Mouse (Mus musculus): Measurements from ENCODE around the gene Sin3b. TPM values are rescaled to one million over a fixed set of nuclear protein-coding genes. Genes with fewer than 3 reads are reported as not detected.
"Not testable (repeated sequence)": the region's sequence is repeated elsewhere in the genome, so short reads cannot be mapped to it uniquely, and the experiment has no call there.

The Sin3b gene
- polyA plus RNA-seq (2016; fragmentation: Nextera tagmentation; extraction: Ambion mirVana), result 149 and 163 TPM in 2 replicates

DNA sequence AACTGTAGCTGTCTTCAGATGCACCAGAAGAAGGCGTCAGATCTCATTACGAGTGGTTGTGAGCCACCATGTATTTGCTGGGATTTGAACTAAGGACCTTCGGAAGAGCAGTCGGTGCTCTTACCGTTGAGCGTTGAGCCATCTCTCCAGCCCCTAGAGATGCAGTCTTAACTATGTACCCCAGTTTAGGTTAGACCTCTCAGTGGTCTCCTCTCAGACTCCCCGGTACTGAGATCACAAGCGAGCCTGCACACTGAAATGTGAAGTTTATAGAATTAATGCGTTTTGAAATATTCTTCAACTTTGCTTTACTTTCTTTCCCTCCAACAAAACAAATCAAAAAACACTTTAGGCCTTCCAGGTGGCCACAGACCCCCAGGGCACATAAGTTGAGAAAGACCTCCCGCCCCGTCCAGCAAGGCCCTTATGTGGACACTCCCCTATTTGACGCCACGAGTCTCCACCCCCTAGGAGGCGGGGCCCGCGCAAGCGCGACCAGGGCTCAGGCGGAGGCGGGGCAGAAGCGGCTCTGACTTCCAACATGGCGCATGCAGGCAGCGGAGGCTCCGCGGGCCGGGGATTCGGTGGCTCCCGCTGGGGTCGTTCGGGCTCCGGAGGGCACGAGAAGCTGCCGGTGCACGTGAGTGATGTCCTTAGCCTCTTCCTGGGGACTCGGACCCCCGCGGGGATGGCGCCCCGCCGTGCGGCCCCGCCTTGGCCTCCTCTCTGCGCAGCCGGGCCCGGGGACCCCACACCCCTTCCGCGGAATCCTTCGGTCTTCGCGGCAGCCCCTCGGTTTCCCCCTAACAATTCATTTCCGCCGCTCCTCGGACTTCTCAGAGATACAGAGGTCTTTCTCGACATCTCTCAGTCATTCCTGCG lies at the start of gene Sin3b:
TSS of gene Sin3b (plus strand) at position 517 of the 882 bp plus-strand sequence.
- Histone ChIP-seq H3K9me3 (replicated peaks) (no peaks in the 10 kb centered on the region), H3K4me2 (replicated peaks) (peak within 1 kb of the TSS; percentile 90), H3K36me3 (peaks cover 30% of the 10 kb centered on the region), H3K27ac (no peak within 1 kb of the TSS), H3K27me3 (no peaks in the 10 kb centered on the region), H3K4me3 (peak within 1 kb of the TSS; percentile 71), H3K4me1 (peaks cover 11% of the 10 kb centered on the region), H3K9ac (peak within 1 kb of the TSS; percentile 87)
- 14% methylated on average over 56 of the region's 56 CpGs for WGBS
- peak; percentile 99 for ATAC-seq (ENCODE audit: low FRiP score)

GRCm38 (mm10) chr8:72674184-72674583 lies 48.9 kb upstream of the Sin3b start:
- Histone ChIP-seq H3K27ac (no peak overlapping the region), H3K4me3 (no peak overlapping the region), H3K4me2 (replicated peaks) (no peak overlapping the region), H3K4me1 (no peaks in the 10 kb centered on the region), H3K9ac (no peak overlapping the region), H3K36me3 (no peaks in the 10 kb centered on the region), H3K9me3 (replicated peaks) (no peaks in the 10 kb centered on the region), H3K27me3 (no peaks in the 10 kb centered on the region)
- no peak for ATAC-seq (ENCODE audit: low FRiP score)
- 84% methylated on average over 2 of the region's 2 CpGs for WGBS

DNA sequence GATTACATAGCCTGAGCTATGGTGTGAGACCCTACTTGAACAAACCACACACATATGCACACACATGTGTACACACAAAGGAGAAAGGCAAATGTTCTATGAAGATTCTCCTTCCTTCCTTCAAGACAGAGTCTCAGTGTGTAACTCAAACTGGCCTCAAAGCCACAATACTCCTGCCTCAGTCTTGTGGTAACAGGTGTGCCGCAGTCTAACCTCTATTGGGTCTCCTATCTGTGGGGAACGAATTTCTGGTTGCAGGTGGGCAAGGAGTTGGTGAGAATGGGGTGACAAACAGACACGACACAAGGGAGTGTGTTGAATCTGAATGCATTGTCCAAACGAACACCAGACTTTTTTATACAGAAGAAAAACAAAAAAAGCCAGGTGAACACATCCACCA lies 46.6 kb upstream of the Sin3b start:
- Histone ChIP-seq H3K9ac (no peak overlapping the region), H3K4me1 (no peaks in the 10 kb centered on the region), H3K4me2 (replicated peaks) (no peak overlapping the region), H3K36me3 (no peaks in the 10 kb centered on the region), H3K27me3 (no peaks in the 10 kb centered on the region), H3K9me3 (replicated peaks) (no peaks in the 10 kb centered on the region), H3K27ac (no peak overlapping the region), H3K4me3 (no peak overlapping the region)
- WGBS, result 60% methylated on average over 4 of the region's 4 CpGs
- ATAC-seq (ENCODE audit: low FRiP score), result no peak

DNA sequence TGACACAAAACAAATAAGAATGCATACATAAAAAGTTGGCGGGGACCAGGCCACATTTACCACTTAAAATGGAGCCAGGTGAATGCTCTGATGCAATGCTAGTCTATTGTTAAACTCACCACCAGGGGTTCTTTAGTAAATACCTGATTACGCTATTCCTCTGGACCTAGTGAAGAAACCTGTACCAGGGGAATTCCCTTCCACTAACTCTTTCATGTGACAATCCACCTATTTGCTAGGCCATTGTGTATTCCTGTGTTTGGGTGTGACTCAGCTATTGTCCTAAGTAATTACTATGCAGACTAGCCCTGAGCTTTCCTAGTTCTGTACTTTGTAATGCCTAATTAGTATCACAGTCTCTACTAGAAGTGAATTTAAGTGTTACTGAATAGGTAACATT lies 46.2 kb upstream of the Sin3b start:
- H3K27me3 ChIP-seq; H3K27ac ChIP-seq; H3K4me1 ChIP-seq; H3K36me3 ChIP-seq; H3K4me2 ChIP-seq (replicated peaks); H3K9me3 ChIP-seq (replicated peaks); H3K4me3 ChIP-seq; H3K9ac ChIP-seq; ATAC-seq (ENCODE audit: low FRiP score): not testable (repeated sequence)
- 61% methylated on average over 2 of the region's 2 CpGs for WGBS

GRCm38 (mm10) chr8:72677331-72677730 lies 45.8 kb upstream of the Sin3b start:
- Histone ChIP-seq H3K27ac (no peak overlapping the region), H3K36me3 (no peaks in the 10 kb centered on the region), H3K9ac (no peak overlapping the region), H3K27me3 (no peaks in the 10 kb centered on the region), H3K4me1 (no peaks in the 10 kb centered on the region), H3K9me3 (replicated peaks) (no peaks in the 10 kb centered on the region), H3K4me3 (no peak overlapping the region), H3K4me2 (replicated peaks) (no peak overlapping the region)
- no peak for ATAC-seq (ENCODE audit: low FRiP score)
- 64% methylated on average over 5 of the region's 5 CpGs for whole genome bisulfite sequencing

GRCm38 (mm10) chr8:72680133-72680532 lies 43.0 kb upstream of the Sin3b start:
- H3K4me2 ChIP-seq (replicated peaks), result no peak overlapping the region
- H3K36me3 ChIP-seq, result no peaks in the 10 kb centered on the region
- no peaks in the 10 kb centered on the region for H3K27me3 ChIP-seq
- 12% methylated on average over 3 of the region's 3 CpGs for WGBS
- no peak overlapping the region for H3K4me3 ChIP-seq
- no peak overlapping the region for H3K9ac ChIP-seq
- H3K27ac ChIP-seq, result no peak overlapping the region
- no peaks in the 10 kb centered on the region for H3K4me1 ChIP-seq
- H3K9me3 ChIP-seq (replicated peaks), result no peaks in the 10 kb centered on the region
- peak; percentile 47; the same call in 1 of the 2 replicates for ATAC-seq (ENCODE audit: low FRiP score)

DNA sequence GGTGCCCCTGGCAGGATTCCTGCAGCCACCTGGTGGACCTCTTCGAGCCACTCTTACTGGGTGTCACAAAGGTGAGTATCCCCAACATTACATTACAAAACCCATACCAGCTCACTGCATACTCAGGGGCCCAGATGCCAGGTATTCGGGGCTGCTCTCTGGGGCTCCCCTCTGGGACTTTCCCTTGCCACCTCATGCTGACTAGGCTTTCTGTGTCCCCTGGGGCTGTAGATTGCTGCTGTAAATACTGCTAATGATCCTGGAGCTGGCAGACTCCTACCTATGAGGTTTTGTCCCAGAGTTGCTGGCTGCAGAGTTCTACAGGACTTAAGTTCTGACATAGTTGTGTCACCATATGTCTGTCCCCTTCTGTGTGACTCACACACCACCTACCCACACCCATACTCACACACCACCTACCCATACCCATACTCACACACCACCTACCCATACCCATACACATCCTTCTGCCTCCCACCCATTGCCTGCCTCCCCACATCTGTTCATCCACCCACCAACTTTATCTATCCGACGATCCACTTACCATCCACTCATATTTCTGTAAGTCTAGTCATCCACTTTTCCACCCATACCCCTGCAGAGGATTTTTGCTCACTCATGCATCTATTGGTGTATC lies 40.9 kb upstream of the Sin3b start:
- Histone ChIP-seq H3K4me3 (no peak overlapping the region), H3K27ac (no peak overlapping the region), H3K9ac (no peak overlapping the region), H3K36me3 (no peaks in the 10 kb centered on the region), H3K4me1 (no peaks in the 10 kb centered on the region), H3K4me2 (replicated peaks) (no peak overlapping the region), H3K9me3 (replicated peaks) (no peaks in the 10 kb centered on the region), H3K27me3 (no peaks in the 10 kb centered on the region)
- 84% methylated on average over 4 of the region's 4 CpGs for WGBS
- no peak for ATAC-seq (ENCODE audit: low FRiP score)

- Histone ChIP-seq H3K4me2 (replicated peaks) (no peak overlapping the region), H3K36me3 (no peaks in the 10 kb centered on the region), H3K4me1 (no peaks in the 10 kb centered on the region), H3K27ac (no peak overlapping the region), H3K27me3 (no peaks in the 10 kb centered on the region), H3K4me3 (no peak overlapping the region), H3K9me3 (replicated peaks) (no peaks in the 10 kb centered on the region), H3K9ac (no peak overlapping the region)
- no peak for ATAC-seq (ENCODE audit: low FRiP score)
- 54% methylated on average over 2 of the region's 2 CpGs for WGBS
Observed at GRCm38 (mm10) chr8:72683010-72683521, 40.0 kb upstream of the Sin3b start.

DNA sequence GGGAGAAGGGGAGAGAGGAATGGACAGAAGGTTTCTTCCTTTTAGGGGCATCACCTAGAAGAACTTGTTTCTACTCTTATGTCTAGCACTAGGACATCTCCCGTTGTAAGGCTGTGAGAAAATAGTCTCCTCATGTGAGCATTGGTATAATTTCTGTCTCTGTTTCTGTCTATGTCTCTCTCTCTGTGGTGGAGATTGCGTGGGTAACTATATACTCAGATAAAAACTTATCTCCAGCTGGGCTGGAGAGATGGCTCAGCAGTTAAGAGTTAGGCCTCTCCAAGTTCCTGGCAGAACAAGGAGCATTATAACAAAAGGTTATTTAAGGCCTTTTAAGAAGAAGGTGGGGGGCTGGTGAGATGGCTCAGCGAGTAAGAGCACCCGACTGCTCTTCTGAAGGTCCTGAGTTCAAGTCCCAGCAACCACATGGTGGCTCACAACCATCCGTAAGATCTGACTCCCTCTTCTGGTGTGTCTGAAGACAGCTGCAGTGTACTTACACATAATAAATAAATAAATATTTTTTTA lies 39.4 kb upstream of the Sin3b start:
- not testable (repeated sequence) for H3K36me3 ChIP-seq; H3K9me3 ChIP-seq (replicated peaks); H3K27ac ChIP-seq; H3K4me2 ChIP-seq (replicated peaks); H3K4me3 ChIP-seq; H3K27me3 ChIP-seq; H3K4me1 ChIP-seq; H3K9ac ChIP-seq; ATAC-seq (ENCODE audit: low FRiP score)
- WGBS, result 92% methylated on average over 5 of the region's 5 CpGs

DNA sequence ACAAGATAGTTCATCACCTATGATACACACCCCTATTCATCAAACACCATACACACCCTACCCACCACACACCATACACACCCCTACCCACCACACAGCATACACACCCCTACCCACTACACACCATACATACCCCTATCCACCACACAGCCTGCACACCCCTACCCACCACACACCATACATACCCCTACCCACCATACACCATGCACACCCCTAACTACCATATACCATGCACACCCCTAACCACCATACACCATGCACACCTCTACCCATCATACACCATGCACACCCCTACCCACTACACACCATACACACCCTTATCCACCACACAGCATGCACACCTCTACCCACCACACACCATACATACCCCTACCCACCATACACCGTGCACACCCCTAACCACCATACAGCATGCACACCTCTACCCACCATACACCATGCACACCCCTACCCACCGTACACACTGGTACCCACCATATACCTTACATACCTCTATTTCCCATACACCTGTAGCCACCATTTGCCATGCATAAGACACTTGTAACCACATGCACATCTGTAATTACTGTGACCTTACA lies 24.6 kb upstream of the Sin3b start:
- Histone ChIP-seq H3K36me3 (no peaks in the 10 kb centered on the region), H3K9me3 (replicated peaks) (no peaks in the 10 kb centered on the region), H3K9ac (no peak overlapping the region), H3K4me3 (no peak overlapping the region), H3K27ac (no peak overlapping the region), H3K4me1 (no peaks in the 10 kb centered on the region), H3K4me2 (replicated peaks) (no peak overlapping the region), H3K27me3 (no peaks in the 10 kb centered on the region)
- WGBS, result 96% methylated on average over 2 of the region's 2 CpGs
- ATAC-seq (ENCODE audit: low FRiP score), result peak; percentile 66; the same call in 1 of the 2 replicates

GRCm38 (mm10) chr8:72712569-72712968 lies 10.5 kb upstream of the Sin3b start:
- no peak overlapping the region for H3K4me3 ChIP-seq
- no peak overlapping the region for H3K27ac ChIP-seq
- no peaks in the 10 kb centered on the region for H3K4me1 ChIP-seq
- ATAC-seq (ENCODE audit: low FRiP score), result no peak
- no peaks in the 10 kb centered on the region for H3K9me3 ChIP-seq (replicated peaks)
- H3K36me3 ChIP-seq, result no peaks in the 10 kb centered on the region
- WGBS, result 40% methylated on average over 6 of the region's 6 CpGs
- no peaks in the 10 kb centered on the region for H3K27me3 ChIP-seq
- H3K9ac ChIP-seq, result no peak overlapping the region
- no peak overlapping the region for H3K4me2 ChIP-seq (replicated peaks)

DNA sequence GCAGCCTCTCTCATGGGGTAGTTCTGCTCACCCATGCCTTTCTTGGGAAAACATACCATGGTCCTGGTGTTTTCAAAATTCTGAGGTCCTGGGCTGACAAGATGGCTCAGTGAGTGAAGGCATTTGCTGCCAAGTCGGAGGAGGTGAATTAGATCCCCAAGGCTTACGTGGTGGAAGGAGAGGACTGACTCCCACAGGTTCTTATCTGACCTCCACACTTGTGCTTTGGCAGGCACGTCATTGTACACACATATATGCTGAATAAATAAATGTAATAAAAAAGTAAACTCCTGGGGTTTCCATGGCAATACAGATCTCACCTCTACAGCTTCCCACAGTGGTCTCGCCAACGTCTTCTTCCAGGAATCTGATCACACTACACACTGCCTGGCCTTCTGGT lies 6.5 kb upstream of the Sin3b start:
- no peak overlapping the region for H3K27ac ChIP-seq
- H3K4me1 ChIP-seq, result no peaks in the 10 kb centered on the region
- H3K9me3 ChIP-seq (replicated peaks), result no peaks in the 10 kb centered on the region
- no peak overlapping the region for H3K4me3 ChIP-seq
- H3K9ac ChIP-seq, result no peak overlapping the region
- H3K36me3 ChIP-seq, result no peaks in the 10 kb centered on the region
- no peak overlapping the region for H3K4me2 ChIP-seq (replicated peaks)
- ATAC-seq (ENCODE audit: low FRiP score), result no peak
- 90% methylated on average over 5 of the region's 5 CpGs for WGBS
- H3K27me3 ChIP-seq, result no peaks in the 10 kb centered on the region

Data from hindbrain, embryonic 12.5 days (tissue).